Mouse (Mus musculus) liver, embryonic 14.5 days (tissue): ENCODE data around the gene Chrnb1. TPM values are rescaled to one million over a fixed set of nuclear protein-coding genes. Genes with fewer than 3 reads are reported as not detected.

Experiments
- ATAC-seq: fragments of 200-750 bp; cut with Nextera tagmentation; 2 replicates; pipeline ENCODE4 v1.8.0; 2017; ENCODE audit warnings: moderate number of reproducible peaks, mild to moderate bottlenecking, moderate library complexity; ENCODE audit not compliant: insufficient read depth
- DNase-seq, 3 experiments: peaks; one replicate each; pipeline ENCODE4 v3.0.0-alpha.2; 2012 to 2013; ENCODE audit warnings: low read depth in 3 of 3, low spot score in 3 of 3
- H3K27ac ChIP-seq: fragments of 300-500 bp; sonication (generic); 2 replicates; pipeline ENCODE4 v1.5.1; 2014; ENCODE audit warnings: moderate library complexity, mild to moderate bottlenecking, control low read depth, inconsistent platforms
- H3K27me3 ChIP-seq: fragments of 300-500 bp; sonication (generic); 2 replicates; pipeline ENCODE4 v1.6.1; 2014; ENCODE audit warnings: mild to moderate bottlenecking, low read length, moderate library complexity; ENCODE audit not compliant: control insufficient read depth, insufficient read depth
- H3K36me3 ChIP-seq: fragments of 300-500 bp; sonication (generic); replicated peaks from 2 replicates; pipeline ENCODE4 v1.6.1; 2014; ENCODE audit warnings: low read depth; ENCODE audit not compliant: control insufficient read depth, insufficient read depth
- H3K4me1 ChIP-seq, 2 experiments: fragments of 200-500 bp in 1 of 2; fragments of 300-500 bp in 1 of 2; sonication (generic) in 1 of 2; replicated peaks; 2 replicates each; pipeline ENCODE4 v1.6.1; 2012 to 2014; ENCODE audit warnings: antibody characterized with exemption in 1 of 2, inconsistent platforms in 1 of 2, low read length in 1 of 2; ENCODE audit not compliant: control insufficient read depth in 2 of 2, insufficient read depth in 2 of 2
- H3K4me2 ChIP-seq: fragments of 300-500 bp; sonication (generic); 2 replicates; pipeline ENCODE4 v1.6.1; 2014; ENCODE audit warnings: low read depth, mild to moderate bottlenecking, control low read depth, moderate library complexity
- H3K4me3 ChIP-seq, 2 experiments: fragments of 200-500 bp in 1 of 2; fragments of 300-500 bp in 1 of 2; sonication (generic) in 1 of 2; 2 replicates each; pipeline ENCODE4 v1.5.1; 2012 to 2014; ENCODE audit warnings: low read depth in 2 of 2, low read length in 2 of 2, mild to moderate bottlenecking in 2 of 2, control low read depth in 1 of 2, inconsistent platforms in 1 of 2, moderate library complexity in 1 of 2; ENCODE audit not compliant: insufficient read depth in 1 of 2
- H3K9ac ChIP-seq: fragments of 300-500 bp; sonication (generic); replicated peaks from 2 replicates; pipeline ENCODE4 v1.6.1; 2014; ENCODE audit warnings: mild to moderate bottlenecking, control low read depth, moderate library complexity
- H3K9me3 ChIP-seq: fragments of 300-500 bp; sonication (generic); 2 replicates; pipeline ENCODE4 v1.6.1; 2016; ENCODE audit warnings: low read length, mixed read lengths; ENCODE audit not compliant: control insufficient read depth
- CTCF ChIP-seq: IDR thresholded peaks from 2 replicates; pipeline ENCODE4 v1.5.1; 2016; ENCODE audit warnings: antibody characterized with exemption, low read depth, control low read depth
- EP300 ChIP-seq: IDR thresholded peaks from 2 replicates; pipeline ENCODE4 v1.6.1; 2016; ENCODE audit warnings: antibody characterized with exemption, low read depth
- WGBS: fragments of 180-500 bp; shearing (Covaris S2); extraction: QIAGEN DNeasy Blood & Tissue Kit; methylation state at CpG from one replicate; pipeline ENCODE4 v1.1.7; 2014; ENCODE audit not compliant: insufficient replicate concordance; 5-methylcytosine and 5-hydroxymethylcytosine counted together
- polyA plus RNA-seq, 2 experiments: library from polyadenylated mRNA; depleted of rRNA in 1 of 2; stranded (reverse) in 1 of 2; unstranded in 1 of 2; fragments of >200 nt; fragmentation: Nextera tagmentation in 1 of 2; extraction: Ambion mirVana in 1 of 2; gene quantifications; 2 replicates each; pipeline versions ENCODE4 v1.2.1 to v1.2.3; 2012 to 2014

The Chrnb1 gene
- polyA plus RNA-seq, 2 experiments, result 0.33 to 0.58 TPM

DNA sequence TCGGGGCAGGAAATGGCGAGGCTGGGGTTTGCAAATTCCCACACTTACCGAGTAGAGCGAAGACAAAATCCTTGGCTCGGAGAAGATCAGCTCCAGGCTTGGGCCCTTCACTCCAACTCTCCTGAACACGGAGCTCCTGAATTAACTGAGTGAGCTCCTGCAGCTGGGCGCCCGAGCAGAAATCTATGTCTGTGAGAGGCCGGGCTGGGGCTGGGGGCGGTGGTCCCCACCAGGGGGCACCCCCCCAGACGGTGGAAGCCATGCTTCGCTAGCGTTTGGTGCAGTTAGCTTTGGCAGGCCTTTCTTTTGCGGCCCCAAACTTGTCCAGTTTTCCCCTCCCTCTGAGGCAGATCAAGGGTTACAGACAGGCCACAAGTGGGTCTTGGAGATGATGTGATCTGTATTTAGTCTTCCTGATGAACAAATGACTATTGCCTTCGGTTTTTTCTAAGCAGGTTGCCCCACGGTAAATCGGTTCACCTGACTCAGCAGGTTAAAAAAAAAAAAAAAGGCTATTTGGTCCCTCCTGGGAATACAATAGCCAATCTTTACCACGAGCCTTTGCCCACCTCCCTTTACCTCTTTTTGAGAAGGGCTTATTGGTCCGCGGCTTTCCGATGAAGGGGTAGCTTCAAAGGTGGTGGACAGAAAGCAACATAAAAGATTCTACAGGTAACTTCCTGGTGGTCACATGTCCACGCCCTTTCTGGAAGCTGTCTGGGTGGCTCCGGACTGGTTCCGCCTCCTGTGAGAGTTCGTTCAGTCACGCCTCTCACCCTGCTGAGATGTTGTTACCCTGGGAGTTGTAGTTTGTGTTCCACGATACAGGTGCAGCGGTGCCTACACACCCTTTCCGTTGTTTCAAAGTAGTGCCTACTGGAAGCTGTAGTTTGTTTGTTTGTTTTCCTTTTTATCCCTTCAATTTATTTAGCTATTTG, 9.5 kb upstream of the Chrnb1 start, which contains the start of gene Tmem102:
Gene Tmem102 (minus strand): TSS at position 653 of the 938 bp plus-strand sequence.
- Histone ChIP-seq H3K36me3 (no peaks in the 10 kb centered on the region), H3K27ac (no peak within 1 kb of the TSS), H3K9me3 (no peaks in the 10 kb centered on the region), H3K9ac (no peak within 1 kb of the TSS), H3K4me3 (0 out of 4 replicates have a peak within 1 kb of the TSS, but pooled peaks of 1 of the 2 experiments have one; percentile 14), H3K4me1 (no peaks in the 10 kb centered on the region; a peak in 2 of 4 replicates), H3K27me3 (peaks cover 65% of the 10 kb centered on the region), H3K4me2 (peak within 1 kb of the TSS; percentile 65)
- WGBS, result 21% methylated on average over 29 of the region's 29 CpGs
- ATAC-seq (no peak), DNase-seq (no peak)
- TF ChIP-seq CTCF (no peak), EP300 (no peak)

DNA sequence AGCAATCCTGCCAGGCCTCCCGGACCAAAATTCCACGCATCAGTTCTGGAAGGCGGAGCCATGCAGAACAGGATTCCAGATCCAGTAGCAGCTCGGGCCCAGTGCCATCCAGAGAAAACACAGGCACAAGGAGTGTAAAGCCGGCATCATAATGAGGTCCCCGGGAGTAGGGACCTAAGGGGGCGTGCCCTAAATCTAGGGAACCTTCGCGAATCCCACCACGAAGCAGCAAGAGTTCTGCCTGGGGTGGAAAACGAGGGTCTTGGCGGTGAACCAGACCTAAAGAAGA, 8.9 kb upstream of the Chrnb1 start:
- Histone ChIP-seq H3K4me1 (no peaks in the 10 kb centered on the region; a peak in 2 of 4 replicates), H3K27ac (no peak overlapping the region), H3K4me2 (peak overlapping the region; percentile 65), H3K9me3 (no peaks in the 10 kb centered on the region), H3K9ac (no peak overlapping the region), H3K36me3 (no peaks in the 10 kb centered on the region), H3K4me3 (no peak overlapping the region), H3K27me3 (peaks cover 71% of the 10 kb centered on the region)
- 20% methylated on average over 12 of the region's 12 CpGs for WGBS
- ATAC-seq (no peak), DNase-seq (no peak)
- TF ChIP-seq EP300 (no peak), CTCF (no peak)

DNA sequence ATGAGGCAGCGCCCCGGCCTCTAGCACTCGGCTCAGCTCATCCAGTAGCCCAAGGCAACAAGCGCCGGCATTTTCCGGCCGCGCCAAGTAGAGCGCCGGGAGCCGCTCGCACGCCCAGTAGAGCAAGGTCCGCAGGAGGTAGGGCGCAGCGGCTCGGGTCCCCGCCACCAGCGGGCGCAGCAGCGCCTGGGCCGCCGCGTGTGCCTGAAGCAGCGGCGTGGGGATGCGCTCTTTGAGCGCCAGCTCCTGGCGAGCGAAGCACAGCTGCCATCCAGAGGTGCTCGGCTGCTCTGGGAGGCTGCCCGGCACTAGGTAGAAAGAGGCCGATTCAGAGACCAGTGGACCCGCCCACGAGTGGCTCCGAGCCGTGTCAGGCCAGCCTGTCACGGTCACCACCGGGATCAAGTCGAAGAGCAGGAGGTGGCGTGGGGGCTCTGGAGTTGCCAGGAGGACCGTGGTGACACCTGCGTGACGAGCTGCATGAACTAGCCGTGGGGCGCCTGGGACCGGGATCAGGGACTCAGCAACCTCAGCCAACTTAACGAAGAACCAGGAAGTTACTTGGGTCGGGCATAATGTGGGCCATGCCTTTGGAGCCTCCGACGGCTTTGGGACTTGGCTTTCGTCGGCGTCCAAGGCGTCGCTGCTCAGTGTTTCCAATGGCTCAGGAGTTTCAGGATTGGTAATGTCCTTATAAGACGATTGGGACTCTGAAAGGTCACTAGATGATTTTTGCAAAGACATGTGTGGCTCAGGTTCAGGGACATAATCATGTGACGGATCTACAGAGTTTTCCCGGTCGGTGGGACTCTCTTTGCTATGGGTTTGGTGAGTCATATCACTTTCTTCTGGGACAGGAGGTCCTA, 8.3 kb upstream of the Chrnb1 start:
- Histone ChIP-seq H3K9ac (no peak overlapping the region), H3K4me1 (peaks cover 0 to 2% of the 10 kb centered on the region in 2 experiments; a peak in 2 of 4 replicates), H3K27me3 (peaks cover 77% of the 10 kb centered on the region), H3K36me3 (no peaks in the 10 kb centered on the region), H3K4me2 (peak overlapping the region; percentile 65), H3K27ac (no peak overlapping the region), H3K4me3 (peak overlapping the region; percentile 6 to 50; a peak in 3 of 4 replicates), H3K9me3 (no peaks in the 10 kb centered on the region)
- DNase-seq (peak; percentile 22 to 32 (median 26)), ATAC-seq (peak; percentile 75)
- WGBS, result 1% methylated on average over 60 of the region's 60 CpGs
- TF ChIP-seq EP300 (no peak), CTCF (peak; percentile 59)

DNA sequence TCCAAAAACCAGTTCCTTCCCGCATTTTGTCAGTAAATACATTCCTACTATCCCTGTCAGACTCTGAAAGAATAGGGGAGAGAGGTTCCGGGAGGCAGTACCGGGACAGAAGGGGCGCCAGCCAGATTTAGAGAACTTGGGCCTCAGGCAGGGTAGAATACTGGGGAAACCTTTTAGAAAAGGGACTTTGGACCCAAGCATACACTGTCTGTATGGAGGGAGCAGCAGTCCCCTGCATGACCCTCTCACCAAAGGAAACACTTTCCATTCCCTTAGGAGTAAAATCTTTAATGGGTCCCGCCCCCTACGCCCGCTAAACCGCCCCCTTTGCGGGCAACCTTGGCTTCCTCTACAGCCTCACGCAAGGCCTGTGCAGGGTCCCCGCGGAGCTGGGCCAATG, 7.6 kb upstream of the Chrnb1 start:
- Histone ChIP-seq H3K36me3 (no peaks in the 10 kb centered on the region), H3K27ac (no peak overlapping the region), H3K9ac (no peak overlapping the region), H3K4me2 (peak overlapping the region; percentile 65), H3K9me3 (no peaks in the 10 kb centered on the region), H3K27me3 (peaks cover 81% of the 10 kb centered on the region), H3K4me1 (peaks cover 0 to 2% of the 10 kb centered on the region in 2 experiments; a peak in 2 of 4 replicates), H3K4me3 (peak overlapping the region; percentile 4 to 50; a peak in 2 of 4 replicates)
- ATAC-seq, result peak; percentile 41
- no peak for DNase-seq
- WGBS, result 4% methylated on average over 12 of the region's 12 CpGs
- TF ChIP-seq EP300 (no peak), CTCF (no peak)
